Mouse (Mus musculus) regulatory T cell (primary cell): Measurements from ENCODE around the gene Stmn1.

Experiments
- in situ Hi-C: fragments of 300-600 bp; cut with MboI, MseI; formaldehyde crosslinking; loops from one replicate; pipeline ENCODE4 v1.15.1; 2025; ENCODE audit warnings: high pct_unique_total_duplicates

Gene Stmn1

GRCm38 (mm10) chr4:134468215-134468575, at the start of gene Stmn1:
Gene Stmn1 (plus strand): TSS chr4:134468320.
- in situ Hi-C loops, result no loop called here

DNA sequence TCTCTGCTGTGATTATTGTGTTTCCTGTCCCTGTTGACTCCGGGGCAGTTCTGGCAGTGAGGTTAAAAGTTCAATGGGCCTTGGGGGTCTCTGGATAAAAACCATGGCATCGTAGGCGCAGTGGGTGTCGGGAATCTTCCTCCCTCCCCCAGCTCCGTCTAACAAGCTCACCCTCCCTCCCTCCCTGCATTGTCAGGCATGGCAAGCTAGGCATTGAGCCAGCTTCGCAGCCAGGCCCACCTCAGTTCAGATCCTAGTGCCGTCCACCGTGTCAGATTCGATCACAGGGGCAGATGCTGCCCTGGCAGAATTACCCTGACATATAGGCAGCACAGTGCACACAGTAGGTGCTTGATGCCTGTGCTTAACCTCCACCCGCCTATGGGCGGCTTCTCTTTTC, 46.1 kb upstream of the Stmn1 start:
- in situ Hi-C loops, result no loop called here

- in situ Hi-C loops, result no loop called here
Measured at GRCm38 (mm10) chr4:134423949-134424348, 44.2 kb upstream of the Stmn1 start.

- in situ Hi-C loops, result no loop called here
Measured at GRCm38 (mm10) chr4:134425088-134425487, 43.0 kb upstream of the Stmn1 start.

DNA sequence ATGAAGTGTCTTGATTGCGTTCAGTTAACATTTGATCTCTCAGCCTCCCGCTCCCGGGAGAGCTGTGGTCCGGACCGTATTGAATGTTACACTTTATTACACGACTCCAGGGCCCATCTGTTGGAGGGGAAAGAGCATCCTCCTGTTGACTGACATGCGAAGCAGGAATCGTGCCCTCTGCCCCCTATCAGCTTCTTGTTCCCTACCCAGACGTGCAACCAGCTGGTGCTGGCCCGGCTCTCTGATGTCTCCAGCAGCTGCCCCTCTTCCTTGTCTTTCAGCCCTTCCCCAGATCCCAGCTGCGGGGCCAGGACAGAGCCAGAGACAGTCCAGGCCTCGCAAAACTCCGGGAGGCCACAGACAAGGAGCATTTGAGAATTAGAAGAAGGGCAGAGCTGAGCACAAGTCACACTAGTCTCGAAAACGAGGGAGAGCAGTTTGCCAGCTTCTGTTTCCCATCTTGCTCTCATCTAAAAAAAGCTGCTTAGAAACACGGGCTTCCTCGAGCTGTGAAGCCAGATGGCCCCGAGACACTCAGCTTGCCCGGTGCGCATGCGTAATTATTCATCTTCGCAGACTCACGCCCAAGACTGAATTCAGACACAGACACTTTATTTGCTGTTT, 37.6 kb upstream of the Stmn1 start:
- in situ Hi-C loops, result loop anchor here (10.0 kb wide), 1 partner anchor 866 kb away; no protein-coding TSS in a partner anchor

DNA sequence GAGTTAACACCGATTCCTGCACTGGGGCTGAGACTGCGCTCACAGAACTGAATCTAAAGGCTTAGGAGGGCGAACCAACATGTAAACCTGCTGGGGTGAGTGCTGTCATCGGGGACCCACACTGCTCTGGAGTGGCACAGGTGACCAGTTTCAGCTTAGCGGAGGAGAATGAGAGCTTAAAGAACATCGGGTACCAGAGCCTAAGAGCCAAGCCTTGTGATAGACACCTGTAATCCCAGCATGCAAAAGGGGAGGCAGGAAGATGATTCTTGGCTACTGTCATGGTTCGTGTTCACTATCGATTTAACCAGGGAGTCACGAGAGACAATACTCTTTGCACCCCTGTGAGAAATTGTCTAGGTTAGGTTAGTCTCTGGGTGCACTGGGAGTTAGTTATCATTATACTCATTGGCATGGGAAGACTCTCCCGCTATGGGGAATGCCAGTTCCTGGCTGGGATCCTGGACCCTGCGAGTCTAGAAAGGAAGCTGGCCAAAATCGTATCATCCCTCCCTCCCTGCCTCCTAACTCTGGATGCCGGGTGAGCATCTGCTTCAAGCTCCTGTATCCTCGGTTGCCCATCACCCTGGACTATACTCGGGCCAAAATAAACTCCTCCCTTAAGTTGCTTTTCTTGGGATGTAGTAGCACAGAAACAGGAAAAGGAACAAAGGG, 35.3 kb upstream of the Stmn1 start:
- in situ Hi-C loops, result loop anchor here (10.0 kb wide), 1 partner anchor 868 kb away; no protein-coding TSS in a partner anchor

DNA sequence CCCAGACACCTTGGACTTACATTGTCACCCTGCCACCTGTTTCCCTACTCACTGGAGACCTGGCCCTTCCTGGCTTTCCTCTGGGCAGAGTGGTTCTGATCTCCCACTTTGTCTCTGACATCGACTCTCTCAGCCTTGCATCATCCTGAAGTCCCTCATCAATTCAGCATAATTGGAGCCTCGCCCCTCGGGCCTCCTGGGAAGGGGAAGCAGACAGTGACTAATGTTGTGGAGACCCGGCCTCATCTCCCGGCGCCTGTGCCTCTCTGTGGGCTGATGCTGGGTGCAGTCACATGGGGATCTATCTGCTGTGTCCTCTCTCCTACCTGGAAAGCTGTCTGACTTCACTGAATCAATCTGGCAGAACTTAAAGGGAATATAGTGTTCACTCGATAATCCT, 31.9 kb upstream of the Stmn1 start:
- in situ Hi-C loops, result loop anchor here (10.0 kb wide), 1 partner anchor 871 kb away; no protein-coding TSS in a partner anchor

DNA sequence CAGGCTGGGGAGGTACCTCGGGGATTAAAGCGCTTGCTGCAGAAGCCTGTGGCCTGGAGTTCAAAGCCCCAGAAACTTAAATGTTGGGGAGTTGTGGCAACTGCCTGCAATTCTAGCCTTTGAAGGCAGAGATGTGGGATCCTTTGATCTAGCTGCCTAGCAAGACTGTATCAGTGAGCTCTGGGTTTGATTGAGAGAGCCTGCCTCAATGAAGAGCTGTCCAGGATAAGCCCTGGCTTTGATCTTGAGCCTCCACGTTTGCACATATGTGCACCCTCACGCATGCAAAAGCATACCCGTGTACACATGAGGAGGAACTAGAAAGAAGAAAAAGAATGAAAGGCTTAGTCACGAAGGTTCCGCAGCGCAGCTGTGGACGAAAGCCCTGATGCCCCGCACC, 31.5 kb upstream of the Stmn1 start:
- in situ Hi-C loops, result loop anchor here (10.0 kb wide), 1 partner anchor 872 kb away; no protein-coding TSS in a partner anchor

DNA sequence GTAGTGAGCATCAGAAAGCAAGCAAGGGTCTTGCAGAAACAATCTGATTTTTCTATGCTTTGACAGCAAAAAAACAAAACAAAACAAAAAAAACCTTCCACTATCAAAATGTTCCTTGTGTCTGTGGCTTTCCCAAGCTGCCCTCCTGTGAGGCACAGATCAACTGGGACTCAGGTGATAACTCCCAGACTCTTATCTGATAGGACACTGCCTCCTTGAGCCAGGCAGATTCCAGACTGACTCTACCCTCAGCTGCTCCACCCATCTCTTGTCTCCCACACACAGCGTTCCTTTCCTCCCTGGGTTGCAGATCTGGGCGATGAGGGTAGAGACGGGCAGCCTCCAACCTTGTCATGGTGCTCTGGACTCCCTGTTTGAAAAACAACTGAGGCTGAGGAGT, 29.0 kb upstream of the Stmn1 start:
- in situ Hi-C loops, result loop anchor here (10.0 kb wide), 1 partner anchor 874 kb away; no protein-coding TSS in a partner anchor

DNA sequence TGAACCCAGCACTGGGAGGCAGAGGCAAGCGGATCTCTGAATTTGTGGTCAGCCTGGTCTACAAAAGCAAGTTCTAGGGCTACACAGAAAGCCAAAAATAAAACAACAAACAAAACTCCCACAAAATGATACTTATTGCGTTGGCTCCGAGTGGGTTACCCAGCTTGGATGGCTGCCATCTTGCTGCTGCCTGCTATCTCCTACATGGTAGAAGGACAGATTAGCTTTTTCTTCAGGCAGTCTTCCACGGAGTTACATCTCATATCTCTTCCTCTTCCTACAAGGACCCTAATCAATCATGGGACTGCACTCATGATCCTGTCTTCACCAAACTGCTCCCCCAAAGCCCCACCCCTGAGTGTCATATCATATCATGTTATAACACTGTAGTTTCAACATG, 28.2 kb upstream of the Stmn1 start:
- in situ Hi-C loops, result loop anchor here (10.0 kb wide), 1 partner anchor 875 kb away; no protein-coding TSS in a partner anchor

DNA sequence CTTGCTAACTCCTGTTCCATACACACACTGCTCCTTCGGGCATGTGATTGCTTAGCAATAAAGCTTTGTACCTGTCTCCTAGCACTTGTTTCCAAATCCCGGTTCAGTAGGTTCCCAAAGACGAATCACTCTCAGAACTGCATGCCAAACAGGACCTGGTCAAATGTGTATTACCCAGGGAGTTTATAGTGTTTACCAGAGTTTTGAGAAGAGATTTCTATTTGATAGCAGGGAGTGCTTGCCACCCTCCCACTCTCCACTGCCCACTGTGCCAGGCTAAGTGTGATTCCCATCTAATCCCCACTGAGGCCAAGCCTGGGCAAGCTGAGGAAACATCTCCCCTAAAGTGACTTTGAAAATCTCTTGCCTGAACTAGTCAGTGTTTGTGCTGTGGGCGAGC, 25.9 kb upstream of the Stmn1 start:
- in situ Hi-C loops, result no loop called here

- in situ Hi-C loops, result no loop called here
Measured at GRCm38 (mm10) chr4:134443589-134443988, 24.5 kb upstream of the Stmn1 start.

DNA sequence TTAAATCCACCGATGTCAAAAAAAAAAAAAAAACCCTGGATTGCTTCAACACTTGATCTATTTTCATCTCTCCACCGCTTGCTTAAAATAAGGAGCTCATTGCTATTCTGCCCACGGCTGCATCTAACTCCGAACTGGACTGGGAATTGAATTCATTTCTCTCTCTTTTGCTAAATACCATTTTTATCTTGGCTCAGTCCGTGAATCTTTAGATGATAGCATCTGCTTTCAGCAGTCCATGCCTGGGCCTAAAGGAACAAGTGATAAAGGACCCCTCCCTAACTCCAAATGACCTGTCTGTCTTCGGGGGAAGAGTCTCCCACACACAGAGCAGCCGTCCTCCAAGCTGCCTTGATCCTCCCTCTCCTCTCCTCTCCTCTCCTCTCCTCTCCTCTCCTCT, 23.2 kb upstream of the Stmn1 start:
- in situ Hi-C loops, result no loop called here

DNA sequence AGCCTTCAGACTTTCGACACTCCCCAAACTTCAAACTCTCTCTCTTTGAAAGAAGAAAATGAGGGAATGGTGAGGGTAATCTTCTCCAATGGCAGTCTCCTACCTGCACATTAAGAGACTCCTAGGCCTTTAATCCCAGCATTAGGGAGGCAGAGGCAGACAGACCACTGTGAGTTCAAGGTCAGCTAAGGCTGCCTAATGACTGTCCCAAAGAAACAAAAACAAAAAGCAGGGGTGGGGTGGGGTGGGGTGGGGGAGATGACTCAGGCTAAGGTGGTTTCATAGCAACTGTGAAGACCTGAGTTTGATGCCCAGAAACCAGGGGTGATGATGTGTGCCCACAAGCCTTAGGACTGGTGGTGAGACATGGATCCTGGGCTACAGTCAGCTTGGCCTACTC, 22.6 kb upstream of the Stmn1 start:
- in situ Hi-C loops, result no loop called here

DNA sequence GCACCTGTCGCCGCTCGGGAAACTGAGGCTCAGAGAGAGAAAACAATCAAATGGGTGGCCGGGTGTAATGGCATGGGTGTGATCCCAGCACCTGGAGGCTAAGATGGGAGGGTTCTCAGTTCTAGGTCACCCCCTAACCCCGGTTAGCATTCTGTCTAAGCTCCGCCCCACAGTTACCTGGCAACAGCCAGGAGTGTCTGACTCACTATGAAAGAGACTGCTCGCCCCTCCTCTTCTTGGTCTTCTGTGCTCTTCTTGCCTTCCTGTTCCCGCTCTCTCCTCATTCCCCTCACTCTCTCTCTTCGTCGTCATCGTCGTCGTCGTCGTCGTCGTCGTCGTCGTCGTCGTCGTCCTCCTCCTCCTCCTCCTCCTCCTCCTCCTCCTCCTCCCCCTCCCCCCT, 20.2 kb upstream of the Stmn1 start:
- in situ Hi-C loops, result no loop called here

- in situ Hi-C loops, result no loop called here
Measured at GRCm38 (mm10) chr4:134449595-134450391, 18.3 kb upstream of the Stmn1 start.

DNA sequence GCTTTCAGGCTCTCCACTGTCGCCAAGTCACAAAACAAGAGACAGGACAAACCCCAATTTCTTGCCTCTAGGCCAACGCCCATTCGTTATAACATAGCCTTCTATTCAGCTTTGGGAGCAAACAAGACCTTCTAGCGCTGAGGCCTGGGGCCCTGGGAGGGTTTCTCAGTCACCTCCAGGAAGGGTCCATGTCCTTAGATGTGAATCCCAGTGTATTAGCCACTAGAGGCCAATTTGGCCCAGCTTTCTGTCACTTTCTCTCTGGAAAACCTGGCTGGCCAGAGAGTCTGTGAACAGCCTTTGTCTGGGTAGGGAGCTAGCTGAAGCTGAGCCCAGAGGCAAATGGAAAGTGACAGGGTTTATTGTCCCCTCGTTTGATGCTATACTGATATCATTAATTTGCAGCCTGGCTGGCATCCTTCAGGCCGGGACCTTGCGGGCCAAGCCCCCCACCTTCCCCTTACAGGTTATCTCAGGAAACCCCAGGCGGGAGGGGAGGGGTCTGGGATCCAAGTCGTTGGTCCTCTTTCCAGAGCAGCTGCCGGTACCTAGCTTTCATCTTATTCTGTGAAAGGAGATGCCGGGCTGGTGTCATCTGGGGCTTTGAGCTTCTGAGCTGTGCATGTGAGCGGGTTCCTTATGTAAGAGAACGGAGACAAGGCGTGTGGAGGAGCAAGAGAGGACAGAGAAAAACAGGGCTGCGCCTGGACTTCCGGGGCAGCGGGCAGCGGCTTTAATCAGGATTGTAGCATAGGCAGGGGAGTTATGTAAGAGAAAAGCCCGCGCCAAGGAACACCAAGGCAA, 17.5 kb upstream of the Stmn1 start:
- in situ Hi-C loops, result no loop called here

- in situ Hi-C loops, result no loop called here
Measured at GRCm38 (mm10) chr4:134451484-134451883, 16.6 kb upstream of the Stmn1 start.

DNA sequence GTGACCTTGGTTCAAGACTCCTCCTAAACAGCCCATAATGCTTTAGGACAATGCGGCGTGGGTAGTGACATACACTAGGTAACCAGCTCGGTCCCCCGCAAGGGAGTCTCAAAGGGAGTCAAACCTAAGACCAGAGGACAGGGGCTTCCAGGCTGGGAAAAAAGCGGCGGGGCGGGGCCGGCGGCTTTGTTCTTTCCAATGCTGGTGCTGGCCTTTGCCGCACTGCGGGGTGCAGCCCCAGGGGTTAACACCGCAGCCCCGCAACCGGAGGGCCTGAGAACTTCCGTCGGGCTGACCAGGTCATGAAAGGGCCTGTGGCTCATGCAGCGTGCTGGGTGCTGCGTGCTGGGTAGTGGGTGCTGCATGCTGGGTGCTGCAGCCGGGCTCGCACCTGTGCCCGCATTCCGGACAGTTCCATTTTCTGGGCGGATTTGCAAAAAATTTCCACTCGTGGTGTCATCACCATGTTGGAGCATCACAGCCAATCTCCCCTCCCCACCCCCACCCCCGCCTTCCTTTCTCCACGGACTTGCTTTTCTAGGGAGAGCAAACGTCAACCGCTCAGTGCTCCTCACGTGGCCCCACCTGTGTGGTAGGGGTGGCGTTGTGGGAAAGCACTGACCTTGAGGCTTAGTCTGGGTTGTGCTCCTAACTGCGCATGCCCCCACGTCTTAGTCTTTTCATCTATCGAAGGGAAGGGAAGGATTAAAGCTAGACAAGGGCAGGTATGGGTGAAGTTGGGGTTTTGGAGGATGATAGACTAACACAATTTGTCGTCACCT, 14.3 kb upstream of the Stmn1 start:
- in situ Hi-C loops, result no loop called here

GRCm38 (mm10) chr4:134455310-134455709, 12.8 kb upstream of the Stmn1 start:
- in situ Hi-C loops, result no loop called here
